Mouse (Mus musculus) heart, embryonic 16.5 days (tissue): ENCODE data around the gene Crhbp. TPM values are rescaled to one million over a fixed set of nuclear protein-coding genes. Genes with fewer than 3 reads are reported as not detected.

ENCODE experiments used
- ATAC-seq: fragments of 200-750 bp; cut with Nextera tagmentation; replicated peaks from 2 replicates; pipeline ENCODE4 v1.8.0; 2017; ENCODE audit warnings: moderate number of reproducible peaks; ENCODE audit not compliant: insufficient read depth, low FRiP score; ENCODE audit errors: extremely low read depth
- H3K27ac ChIP-seq: fragments of 300-500 bp; sonication (generic); 2 replicates; pipeline ENCODE4 v1.5.1; 2014; ENCODE audit warnings: mild to moderate bottlenecking, low read length, control low read depth, moderate library complexity
- H3K27me3 ChIP-seq: fragments of 300-500 bp; sonication (generic); 2 replicates; pipeline ENCODE4 v1.6.1; 2014; ENCODE audit warnings: low read length, mixed read lengths; ENCODE audit not compliant: control insufficient read depth, insufficient read depth
- H3K36me3 ChIP-seq: fragments of 300-500 bp; sonication (generic); 2 replicates; pipeline ENCODE4 v1.6.1; 2014; ENCODE audit not compliant: control insufficient read depth, insufficient read depth
- H3K4me1 ChIP-seq: fragments of 300-500 bp; sonication (generic); 2 replicates; pipeline ENCODE4 v1.6.1; 2014; ENCODE audit warnings: low read length, mixed read lengths; ENCODE audit not compliant: control insufficient read depth, insufficient read depth
- H3K4me2 ChIP-seq: fragments of 300-500 bp; sonication (generic); 2 replicates; pipeline ENCODE4 v1.6.1; 2014; ENCODE audit warnings: low read depth, mild to moderate bottlenecking, control low read depth, low read length
- H3K4me3 ChIP-seq: fragments of 300-500 bp; sonication (generic); 2 replicates; pipeline ENCODE4 v1.5.1; 2014; ENCODE audit warnings: mild to moderate bottlenecking, control low read depth, low read length
- H3K9ac ChIP-seq: fragments of 300-500 bp; sonication (generic); 2 replicates; pipeline ENCODE4 v1.6.1; 2014; ENCODE audit warnings: low read length, control low read depth
- H3K9me3 ChIP-seq: fragments of 300-500 bp; sonication (generic); replicated peaks from 2 replicates; pipeline ENCODE4 v1.6.1; 2016; ENCODE audit warnings: low read length; ENCODE audit not compliant: control insufficient read depth
- WGBS: fragments of 180-500 bp; shearing (Covaris S2); extraction: QIAGEN DNeasy Blood & Tissue Kit; methylation state at CpG from one replicate; pipeline ENCODE4 v1.1.7; 2014; 5-methylcytosine and 5-hydroxymethylcytosine counted together
- polyA plus RNA-seq: library from polyadenylated mRNA; unstranded; fragments of >200 nt; fragmentation: Nextera tagmentation; extraction: Ambion mirVana; gene quantifications from 2 replicates; pipeline ENCODE4 v1.2.1, GENCODE M21; 2015

The Crhbp gene
- polyA plus RNA-seq, 1 experiment from 2014 or later, result 0.66 TPM

GRCm38 (mm10) chr13:95388226-95388625 lies 56.5 kb downstream of the Crhbp start:
- no peak overlapping the region for H3K27ac ChIP-seq
- no peak overlapping the region for H3K4me3 ChIP-seq
- no peaks in the 10 kb centered on the region for H3K36me3 ChIP-seq
- no peaks in the 10 kb centered on the region for H3K27me3 ChIP-seq
- H3K9ac ChIP-seq, result no peak overlapping the region
- no peaks in the 10 kb centered on the region for H3K4me1 ChIP-seq
- no peak for ATAC-seq
- 72% methylated on average over 5 of the region's 5 CpGs for WGBS
- H3K9me3 ChIP-seq, result no peaks in the 10 kb centered on the region
- no peak overlapping the region for H3K4me2 ChIP-seq

- Histone ChIP-seq H3K4me3 (no peak overlapping the region), H3K27ac (peak overlapping the region; percentile 55; the same call in 1 of the 2 replicates), H3K4me1 (peaks cover 7% of the 10 kb centered on the region; the same call in 1 of the 2 replicates), H3K27me3 (no peaks in the 10 kb centered on the region), H3K9me3 (no peaks in the 10 kb centered on the region), H3K36me3 (no peaks in the 10 kb centered on the region), H3K9ac (no peak overlapping the region), H3K4me2 (0 out of 2 replicates have a peak overlapping the region, but pooled peaks have one; percentile 5)
- WGBS, result 36% methylated on average over 5 of the region's 5 CpGs
- ATAC-seq, result 0 out of 2 replicates have a peak, but pooled peaks have one; percentile 65
Measured at GRCm38 (mm10) chr13:95382418-95382817, 62.3 kb downstream of the Crhbp start.

Other genes starting within 250 kb of the Crhbp start
- gene Pde8b, start 194.6 kb downstream of the Crhbp start, polyA plus RNA-seq, result 0.56 and 1.1 TPM in 2 replicates
- 50.3 and 53.2 TPM in 2 replicates for gene Zbed3, start 121.3 kb downstream of the Crhbp start, polyA plus RNA-seq
- gene Aggf1, start 69.6 kb downstream of the Crhbp start, polyA plus RNA-seq, result 23.1 and 24.0 TPM in 2 replicates
- gene S100z, start 33.8 kb upstream of the Crhbp start, polyA plus RNA-seq, result not detected in 2 replicates
- 1.3 and 1.5 TPM in 2 replicates for gene F2rl1, start 80.3 kb upstream of the Crhbp start, polyA plus RNA-seq
- gene F2r, start 173.6 kb upstream of the Crhbp start, polyA plus RNA-seq, result 96.3 and 107 TPM in 2 replicates